Mouse (Mus musculus) cerebellum, postnatal 14 days (tissue): Measurements from ENCODE around the gene Rlbp1.

ENCODE experiments used
- DNase-seq, 2 experiments: peaks; one replicate each; pipeline ENCODE4 v3.0.0; 2021; ENCODE audit warnings: mixed read lengths in 2 of 2

Rlbp1 gene

DNA sequence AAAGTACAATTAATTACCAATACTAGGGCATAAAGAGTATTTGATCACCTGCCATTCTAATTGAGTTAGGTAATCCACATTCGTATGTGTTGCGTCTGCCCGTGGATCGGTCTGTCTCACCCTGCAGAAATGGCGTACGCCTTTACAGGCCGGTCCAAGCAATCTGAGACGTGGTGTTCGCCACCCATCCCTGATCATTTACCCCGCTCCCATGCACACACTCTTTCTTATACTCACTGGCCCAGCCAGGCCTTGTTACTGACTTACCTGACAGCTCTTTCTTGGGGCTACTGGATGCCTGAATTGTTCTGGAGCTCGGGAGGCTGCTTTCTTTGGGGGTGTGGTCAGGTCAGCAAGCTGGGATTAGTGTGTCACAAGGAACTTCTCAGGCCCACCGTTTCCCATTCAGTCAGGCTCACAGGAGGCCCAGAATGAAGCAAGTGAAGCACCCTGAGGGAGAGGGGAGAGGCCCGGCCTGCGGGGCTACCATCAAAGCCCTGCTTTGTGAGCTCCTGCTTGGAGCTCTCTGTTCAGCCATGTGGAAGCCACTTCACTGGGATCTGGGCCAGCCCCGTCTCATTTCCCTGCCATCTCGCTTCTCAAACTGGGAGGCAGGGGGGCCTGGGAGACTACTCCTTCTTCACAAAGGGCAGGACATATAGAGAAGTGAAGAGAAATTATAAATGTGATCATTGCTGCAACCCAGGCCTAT lies at the start of gene Rlbp1:
Rlbp1 (minus strand) TSS at position 627 of the 712 bp plus-strand sequence.
- peak; percentile 60 to 70 for DNase-seq

DNA sequence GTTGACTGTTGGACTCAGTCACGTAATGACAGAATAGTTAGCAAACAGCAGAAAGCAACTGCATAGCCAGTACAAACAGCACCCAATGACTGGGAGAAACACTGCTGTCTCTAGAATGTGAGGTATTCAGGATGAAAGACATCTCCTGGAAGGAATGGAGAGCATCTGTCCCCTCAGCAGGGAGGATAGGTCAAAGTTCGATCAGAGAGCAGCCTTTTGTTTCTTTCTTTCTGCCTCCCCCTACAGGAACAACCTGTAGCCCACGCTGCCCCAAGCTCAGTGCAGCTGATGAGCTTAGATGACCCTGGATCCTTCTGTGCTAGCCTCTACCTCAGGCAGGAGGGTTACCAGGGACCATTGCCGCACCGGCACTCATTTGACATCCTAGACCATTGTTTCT lies 41.4 kb upstream of the Rlbp1 start:
- no peak for DNase-seq

DNA sequence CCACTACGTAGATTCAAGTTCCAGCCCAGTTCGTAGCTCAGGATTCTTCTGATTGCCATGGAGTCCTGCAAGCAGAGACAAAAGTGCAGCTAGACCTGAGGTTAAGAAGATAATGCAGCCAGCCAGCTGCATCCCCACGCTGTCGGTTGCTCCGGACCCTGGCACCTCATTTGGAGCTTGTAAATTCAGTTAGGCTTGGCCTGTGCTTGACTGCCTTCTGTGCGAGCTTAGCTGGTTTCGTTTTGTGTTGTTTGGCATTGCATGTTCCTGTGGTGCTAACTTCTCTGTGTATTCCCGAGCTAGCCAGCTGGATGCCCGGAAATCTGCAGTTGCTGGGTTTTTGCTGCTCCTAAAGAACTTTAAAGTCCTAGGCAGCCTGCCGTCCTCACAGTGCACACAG lies 39.0 kb upstream of the Rlbp1 start:
- no peak for DNase-seq

DNA sequence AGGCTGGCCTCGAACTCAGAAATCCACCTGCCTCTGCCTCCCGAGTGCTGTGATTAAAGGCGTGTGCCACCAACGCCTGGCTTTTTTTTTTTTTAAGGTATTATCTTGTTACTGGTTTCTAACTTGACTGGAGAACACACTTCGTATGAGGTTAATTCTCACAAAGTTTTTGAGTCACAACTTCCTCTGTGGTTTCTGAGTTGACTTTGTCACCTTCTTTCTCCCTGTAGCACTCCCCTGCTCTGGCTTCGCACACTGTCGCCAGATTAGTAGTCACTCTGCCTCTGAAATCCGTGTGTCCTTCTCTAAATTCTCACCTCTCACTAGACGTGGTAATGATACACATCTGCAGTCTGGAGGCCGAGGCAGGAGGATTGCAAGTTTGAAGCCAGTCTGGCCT lies 36.0 kb upstream of the Rlbp1 start:
- no peak for DNase-seq

DNA sequence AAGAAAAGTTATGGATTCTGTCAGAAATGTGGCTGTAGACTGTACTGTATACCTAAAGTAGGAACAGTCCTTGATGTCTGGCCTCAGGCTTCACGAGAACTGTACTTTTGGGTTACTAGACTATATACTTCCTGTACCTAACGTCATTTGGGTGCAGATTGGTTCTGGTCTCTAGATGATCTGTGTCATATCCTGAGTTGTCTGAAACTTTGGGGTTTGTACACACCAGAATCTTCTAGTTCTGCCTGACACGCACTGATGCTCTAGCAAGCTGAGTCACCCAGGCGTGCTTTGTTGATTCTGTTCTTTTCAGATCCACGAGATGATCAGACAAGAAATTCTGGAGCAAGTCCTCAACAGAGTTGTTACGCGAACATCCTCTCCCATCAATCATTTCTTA lies 33.1 kb upstream of the Rlbp1 start:
- DNase-seq: no peak

DNA sequence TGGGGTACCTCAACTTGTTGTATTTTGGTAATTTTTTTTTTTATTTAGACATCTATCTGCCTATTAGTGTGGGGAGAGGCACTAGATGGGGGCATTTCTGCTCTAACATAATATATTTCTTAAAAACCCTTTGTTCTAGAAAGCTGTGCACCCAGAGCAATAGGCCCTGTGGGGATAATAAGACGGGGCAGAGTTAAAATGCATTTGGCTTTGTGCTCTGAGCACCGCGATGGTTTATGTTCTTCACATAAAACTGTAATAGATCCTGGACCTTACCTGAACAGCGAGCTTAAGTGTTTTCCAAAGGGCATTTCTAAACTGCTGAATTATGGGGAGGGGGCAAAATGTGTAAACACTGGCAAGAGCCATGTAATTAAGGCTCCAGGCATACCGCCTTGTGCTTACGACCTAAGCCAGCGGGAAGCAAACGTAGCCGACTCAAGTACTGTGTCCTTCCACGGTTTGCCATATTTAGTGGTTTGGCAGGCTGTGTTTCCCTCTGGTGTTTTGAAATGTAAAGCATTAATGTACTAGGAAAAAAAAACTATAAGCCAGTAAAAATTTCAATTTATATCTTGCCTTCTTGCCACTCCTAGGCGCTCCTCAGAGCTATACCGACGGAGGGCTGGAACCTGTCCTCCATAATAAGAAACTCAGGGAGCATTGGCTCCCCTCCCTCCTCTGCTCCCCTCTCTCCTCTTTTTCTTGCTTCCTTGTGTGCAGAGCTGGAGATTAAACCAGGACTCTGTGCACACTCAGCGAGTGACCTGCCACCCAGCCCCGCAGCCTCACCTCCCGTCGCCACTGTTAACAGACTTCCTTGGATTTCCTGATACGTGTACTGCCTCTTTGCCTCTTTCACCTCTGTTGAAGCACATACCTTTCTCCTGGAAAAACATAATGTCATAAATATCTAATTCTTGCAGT lies 27.9 kb upstream of the Rlbp1 start:
- no peak for DNase-seq

DNA sequence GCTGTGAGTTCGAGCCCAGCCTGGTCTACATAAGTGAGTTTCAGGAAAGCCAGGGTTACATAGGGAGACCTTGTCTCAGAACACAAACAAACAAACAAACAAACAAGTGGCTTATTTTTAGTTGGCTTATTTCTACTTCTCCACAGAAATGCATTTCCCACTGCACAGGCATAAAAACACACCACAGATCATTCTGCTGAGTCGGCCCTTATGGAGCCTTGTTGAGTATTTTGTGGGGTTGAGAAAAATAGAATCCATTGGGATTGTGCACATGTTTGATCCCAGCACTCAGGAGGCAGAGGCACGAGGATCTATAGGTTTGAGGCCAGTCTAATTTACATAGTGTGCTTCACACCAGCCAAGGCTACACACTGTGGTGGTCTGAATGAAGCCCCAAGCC lies 13.4 kb upstream of the Rlbp1 start:
- DNase-seq: no peak

DNA sequence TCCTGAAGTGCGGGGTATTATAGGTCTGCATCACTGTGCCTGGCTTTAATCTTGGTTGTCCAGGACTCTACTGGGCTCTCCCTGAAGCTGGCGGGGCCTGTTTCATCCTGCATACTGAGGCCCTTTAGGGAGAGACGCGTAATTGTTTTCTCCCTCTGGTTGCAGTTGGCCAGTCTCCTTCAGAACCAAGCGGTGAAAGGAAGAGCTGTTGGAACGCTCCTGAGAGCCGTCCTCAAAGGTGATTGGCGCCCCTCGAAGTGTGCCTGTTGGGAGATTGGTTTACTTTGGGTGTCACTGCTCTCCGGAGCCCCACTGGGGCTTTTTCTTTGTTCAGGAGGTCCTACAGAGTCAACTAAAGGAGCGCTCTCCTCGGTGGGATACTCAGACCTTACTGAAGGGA lies 12.1 kb upstream of the Rlbp1 start:
- no peak for DNase-seq

DNA sequence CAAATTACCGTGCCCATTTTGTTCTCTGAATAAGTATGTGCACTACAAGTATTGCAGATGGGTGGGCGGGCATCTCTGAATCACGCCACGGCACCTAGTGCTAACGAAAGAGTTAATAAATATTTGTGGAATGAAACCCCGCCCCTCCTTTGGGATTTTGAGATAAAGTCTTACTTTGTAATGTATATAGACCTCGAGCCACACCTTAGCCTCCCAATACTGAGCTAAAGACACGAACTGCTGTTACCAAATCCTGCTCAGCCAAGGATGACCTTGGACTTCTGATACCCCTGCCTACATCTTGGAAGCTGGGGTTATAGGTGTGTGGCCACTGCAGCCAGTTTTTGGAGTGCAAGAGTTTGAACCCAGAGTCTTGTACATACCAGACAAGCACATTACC lies 11.6 kb upstream of the Rlbp1 start:
- no peak for DNase-seq

DNA sequence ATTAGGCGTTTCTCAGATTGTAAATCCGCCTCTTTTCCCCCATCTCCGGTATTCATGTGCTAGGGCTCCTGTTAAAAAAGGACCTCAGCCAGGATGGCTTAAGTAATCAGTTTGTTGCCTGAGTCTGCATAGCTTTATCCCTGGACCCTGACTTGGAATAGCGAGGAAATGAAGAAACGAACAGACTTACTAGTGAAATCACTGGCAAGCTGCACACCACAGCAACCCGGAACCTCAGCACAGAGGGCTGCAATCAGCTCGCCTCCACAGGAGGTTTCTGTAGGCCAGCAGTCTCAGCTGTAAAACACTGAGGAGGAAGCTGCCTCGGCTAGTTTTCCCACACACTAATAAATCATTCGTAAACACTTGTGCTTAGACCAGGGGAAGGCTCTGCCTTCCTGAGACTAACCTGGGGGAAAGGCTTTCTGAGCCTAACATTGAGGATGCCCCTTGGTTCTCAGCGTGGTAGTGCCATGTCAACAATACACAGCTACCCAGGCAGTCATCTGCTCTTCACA lies 10.7 kb upstream of the Rlbp1 start:
- no peak for DNase-seq

DNA sequence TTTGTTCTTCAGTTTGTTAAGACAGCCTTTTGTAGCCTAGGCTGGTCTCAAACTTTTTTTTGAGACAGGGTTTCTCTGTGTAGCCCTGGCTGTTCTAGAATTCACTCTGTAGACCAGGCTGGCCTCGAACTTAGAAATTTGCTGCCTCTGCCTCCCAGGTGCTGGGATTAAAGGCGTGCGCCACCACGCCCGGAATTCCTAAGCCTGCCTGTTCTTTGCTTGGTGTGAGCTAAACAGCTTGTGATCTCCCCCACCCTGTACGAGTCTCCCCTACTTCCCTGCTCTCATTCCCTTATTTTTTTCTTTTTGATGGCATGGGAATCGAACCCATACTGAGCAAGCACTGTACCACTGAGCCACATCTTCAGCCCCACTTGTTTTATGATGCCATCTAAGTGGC lies 8.3 kb upstream of the Rlbp1 start:
- DNase-seq: no peak

DNA sequence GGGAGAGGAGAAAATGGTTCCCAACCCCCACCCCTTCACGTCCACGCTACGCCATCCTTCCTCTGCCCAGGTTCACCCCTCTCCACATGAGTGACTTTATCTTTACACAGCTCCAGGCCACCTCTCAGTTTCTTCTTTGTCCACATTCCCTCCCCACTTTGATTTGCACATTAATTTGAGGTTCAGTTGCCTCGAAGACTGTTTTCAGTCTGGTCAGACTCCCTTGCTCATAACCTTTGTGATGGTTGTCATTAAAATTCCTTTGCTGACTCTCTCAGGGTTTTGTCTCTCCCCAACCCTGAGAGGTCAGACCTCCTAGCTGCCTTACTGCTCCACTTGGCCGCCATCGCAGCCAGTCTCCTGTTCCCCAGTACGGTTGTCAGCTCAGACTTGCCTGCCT lies 7.8 kb upstream of the Rlbp1 start:
- no peak for DNase-seq

DNA sequence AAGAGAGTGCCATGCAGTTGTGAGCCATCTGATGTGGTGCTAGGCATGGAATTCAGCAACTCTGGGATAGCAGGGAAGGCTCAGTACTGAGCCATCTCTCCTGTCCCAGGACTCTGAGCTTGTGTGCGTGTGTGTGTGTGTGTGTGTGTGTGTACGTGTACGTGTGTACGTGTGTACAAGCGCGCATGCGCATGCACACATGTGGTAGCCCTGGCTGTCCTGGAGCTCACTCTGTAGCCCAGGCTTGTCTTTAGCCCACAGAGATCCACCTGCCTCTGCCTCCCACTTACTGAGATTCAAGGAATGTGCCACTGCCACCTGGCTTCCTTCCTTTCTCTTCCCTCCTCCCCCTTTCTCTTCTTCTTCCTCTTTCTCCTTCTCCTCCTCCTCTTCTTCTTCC lies 7.1 kb upstream of the Rlbp1 start:
- DNase-seq: no peak

DNA sequence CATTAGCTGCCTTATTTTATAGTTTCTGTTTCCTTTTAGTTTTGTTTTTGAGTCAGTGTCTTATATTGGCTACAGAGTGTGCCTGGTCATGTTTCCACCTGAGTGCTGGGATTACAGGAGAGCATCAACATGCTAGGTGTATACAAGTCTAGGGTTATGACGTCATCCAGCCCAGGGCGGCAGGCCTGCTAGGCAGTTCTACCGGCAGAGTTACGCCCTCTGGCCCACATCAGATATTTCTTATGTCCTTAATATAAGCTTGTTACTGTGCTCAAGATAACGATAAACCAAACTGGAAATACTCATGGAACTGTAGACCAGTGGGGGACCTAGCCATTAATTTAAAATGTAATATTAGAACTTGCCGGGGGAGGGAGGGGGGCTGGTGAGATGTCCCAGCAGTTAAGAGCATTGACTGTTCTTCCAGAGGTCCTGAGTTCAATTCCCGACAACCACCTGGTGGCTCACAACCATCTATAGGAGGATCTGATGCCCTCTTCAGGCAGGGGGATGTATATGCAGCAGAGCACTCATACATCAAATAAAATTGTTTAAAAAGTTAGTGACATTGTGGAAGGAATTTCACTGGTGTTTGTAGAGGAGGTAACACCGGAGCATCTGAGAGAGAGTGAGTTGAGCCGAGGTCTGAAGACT lies 6.1 kb upstream of the Rlbp1 start:
- DNase-seq: no peak

DNA sequence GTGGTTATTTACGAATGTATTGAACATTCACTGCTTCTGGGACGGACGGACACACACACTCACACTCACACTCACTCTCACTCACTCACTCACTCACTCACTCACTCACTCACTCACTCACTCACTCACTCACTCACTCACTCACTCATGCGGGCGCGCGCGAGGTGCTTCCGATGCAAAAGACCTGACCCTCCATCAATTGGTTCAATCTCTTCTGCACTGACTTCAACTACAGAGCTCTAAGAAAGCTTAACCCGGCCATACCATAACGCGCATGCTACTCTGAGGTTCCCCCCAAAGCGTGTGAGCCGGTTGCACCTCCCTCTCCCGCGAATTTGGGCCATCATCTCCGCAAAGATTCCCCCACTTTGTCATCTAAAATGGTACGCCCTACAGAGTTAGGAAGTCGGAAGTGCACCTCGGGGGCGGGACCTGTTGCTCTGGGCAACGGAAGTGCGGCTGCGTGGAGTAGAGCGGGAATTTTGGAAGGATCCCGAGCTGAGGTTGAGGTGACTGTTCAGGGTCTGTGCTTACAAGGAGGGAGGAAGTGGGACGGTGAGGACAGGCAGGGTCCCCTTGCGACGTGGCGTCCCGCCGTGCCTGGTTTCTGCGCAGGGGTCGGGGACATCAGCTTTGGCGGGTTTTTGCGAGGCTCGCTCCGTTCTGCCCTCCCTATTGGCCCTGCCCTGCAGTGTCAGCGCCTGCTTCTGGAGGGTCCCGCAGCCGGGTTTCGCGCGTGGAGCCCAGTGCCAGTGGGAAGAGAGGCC lies 5.2 kb upstream of the Rlbp1 start, which contains the start of gene Fanci:
Fanci (plus strand) TSS at position 47 of the 767 bp plus-strand sequence.
- DNase-seq: peak; percentile 97 to 99

DNA sequence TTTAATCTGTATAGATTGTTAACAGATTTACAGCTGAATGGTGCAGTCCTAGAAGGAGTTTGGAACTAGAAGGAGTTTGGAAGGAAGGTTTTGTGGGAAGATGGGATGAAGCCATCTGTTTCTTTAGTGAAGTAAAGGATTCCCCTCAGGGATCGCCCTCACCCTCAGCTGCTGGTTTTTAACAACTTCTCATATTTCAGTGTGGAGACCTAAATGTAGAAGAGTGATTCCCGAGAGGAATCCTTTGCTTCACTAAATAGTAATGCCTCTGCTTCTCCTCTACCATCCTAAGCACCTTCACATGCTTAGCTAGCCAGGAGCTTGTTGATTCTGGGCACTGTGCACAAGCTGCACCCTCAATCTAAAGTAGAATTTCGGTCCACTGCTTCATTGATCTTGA lies 4.6 kb upstream of the Rlbp1 start:
- DNase-seq: no peak

DNA sequence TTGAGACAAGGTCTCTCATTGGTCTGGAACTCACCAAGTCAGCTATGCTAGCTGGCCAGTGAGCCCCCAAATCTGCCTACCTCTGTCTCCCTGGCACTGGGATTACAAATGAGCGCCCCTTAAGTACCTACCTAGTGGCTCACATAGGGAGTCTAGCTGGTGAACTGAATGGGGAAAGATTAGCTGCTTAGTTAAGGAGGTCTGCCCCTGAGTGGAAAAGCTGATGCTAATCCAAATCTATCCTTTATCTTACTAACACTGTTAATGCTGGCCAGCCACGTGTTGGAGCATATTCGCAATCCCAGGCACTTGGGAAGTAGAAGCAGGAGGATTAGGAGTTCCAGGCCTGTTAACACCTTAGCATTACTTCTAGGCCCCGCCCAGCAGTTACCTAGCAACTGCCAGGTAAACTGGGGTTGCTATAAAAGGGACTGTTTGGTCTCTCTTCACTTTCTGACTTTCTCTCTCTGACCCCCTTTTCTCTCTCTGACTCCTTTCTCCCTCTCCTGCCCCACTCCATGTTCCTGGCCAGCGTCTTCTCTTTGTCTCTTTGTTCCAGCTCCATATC lies 3.4 kb upstream of the Rlbp1 start:
- no peak for DNase-seq

DNA sequence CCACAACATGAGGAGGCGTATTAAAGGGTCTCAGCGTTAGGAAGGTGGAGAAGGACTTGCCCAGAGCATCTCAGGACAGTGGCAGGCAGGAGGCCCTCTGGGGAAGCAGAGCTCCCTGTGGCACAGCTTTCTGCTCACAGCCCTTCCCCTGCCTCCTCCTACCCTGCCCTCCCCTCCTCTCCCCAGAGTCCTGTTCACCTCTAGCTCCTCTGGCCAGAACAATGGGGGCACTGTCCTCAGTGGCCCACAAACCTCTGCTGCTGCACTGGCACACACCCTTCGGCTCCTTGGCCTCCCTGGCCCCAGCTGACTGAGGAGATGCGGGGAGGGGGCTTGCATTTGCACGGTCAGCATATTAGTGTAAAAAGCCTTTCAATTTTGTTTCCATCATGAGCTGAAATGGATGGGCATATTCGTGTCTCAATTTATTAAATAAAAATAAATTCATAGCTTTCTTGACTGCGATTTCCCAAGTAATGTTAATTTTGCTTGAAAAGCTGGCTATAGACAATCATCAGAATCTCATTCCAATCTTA lies 1.9 kb upstream of the Rlbp1 start:
- DNase-seq: no peak

DNA sequence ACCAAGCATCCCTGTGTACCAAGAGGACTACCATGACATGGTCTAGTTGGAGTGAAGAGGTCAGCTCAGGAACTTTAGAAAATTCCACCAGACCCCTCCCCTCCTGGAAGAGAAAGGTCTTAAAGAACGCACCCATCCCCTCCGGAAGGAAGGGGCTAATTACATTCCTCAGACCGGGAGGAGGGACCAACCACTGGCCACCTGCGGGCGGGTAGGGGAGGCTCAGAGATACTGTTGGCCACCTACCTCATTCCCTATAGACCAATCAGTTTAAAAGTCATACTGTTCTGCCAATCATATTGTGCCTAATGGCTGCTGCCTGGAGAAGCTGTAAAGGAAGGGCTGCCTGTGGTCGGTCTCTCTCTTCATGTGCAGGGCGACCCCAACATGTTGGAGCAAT lies 1.1 kb upstream of the Rlbp1 start:
- no peak for DNase-seq

DNA sequence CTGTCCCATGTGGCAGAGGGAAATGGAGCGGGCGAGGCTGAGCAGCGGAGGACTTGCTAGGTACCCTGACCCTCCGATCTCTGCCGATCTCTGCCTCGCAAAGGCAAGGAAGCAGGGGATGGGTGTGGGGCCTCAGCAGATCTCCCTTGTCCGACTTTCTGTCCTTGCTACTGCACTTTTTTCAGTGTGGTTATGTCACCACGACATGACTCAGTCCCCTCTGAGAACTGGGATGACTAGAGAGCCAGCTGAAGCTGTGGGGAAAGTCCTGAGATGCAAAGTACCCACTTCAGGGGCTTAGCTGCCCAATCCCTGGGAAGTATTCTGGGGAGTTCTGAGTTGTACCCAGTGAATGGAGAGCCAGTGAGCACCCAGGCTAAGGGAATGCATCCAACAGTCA lies 292 bp upstream of the Rlbp1 start:
- DNase-seq: no peak

DNA sequence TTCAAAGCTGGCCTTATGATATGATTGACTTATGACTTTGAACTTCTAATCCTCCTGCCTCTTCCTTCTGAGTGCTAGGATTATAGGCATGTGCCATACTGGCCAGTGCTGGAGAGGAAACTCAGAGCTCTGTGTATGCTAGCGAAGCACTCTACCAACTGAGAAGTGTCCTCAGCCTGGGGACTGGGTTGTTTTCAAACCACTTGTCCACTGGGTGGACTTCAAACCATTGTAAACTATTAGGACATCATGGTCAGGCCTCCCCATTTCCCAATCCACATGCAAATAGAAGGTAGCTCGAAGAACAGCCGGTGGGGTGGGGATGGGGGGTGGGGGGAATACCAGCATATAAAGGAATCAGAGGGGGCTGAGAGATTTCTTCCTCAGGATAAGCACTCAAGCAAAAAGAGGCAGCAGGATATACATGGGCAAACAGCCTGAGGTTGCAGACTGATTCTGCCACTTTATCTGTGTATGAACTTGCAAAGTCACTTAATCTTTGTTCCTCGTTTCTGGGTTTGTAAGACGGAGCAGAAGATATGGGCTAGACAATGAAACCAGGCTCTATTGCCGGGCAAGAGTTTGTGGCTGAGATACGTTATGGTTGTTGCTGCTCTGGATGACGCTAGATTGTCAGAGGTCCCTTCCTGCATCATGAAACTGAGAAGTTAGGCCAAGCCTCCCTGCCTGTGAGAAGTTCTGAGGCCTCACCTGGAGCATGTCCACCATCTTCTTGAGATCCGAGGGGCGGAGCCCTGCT lies 10.2 kb downstream of the Rlbp1 start:
- no peak for DNase-seq
